Mouse (Mus musculus) thymus, postnatal 14 days (tissue): ENCODE results near the gene Art5.

Experiments used
- DNase-seq: peaks from one replicate; pipeline ENCODE4 v3.0.0; 2021

Art5 gene

DNA sequence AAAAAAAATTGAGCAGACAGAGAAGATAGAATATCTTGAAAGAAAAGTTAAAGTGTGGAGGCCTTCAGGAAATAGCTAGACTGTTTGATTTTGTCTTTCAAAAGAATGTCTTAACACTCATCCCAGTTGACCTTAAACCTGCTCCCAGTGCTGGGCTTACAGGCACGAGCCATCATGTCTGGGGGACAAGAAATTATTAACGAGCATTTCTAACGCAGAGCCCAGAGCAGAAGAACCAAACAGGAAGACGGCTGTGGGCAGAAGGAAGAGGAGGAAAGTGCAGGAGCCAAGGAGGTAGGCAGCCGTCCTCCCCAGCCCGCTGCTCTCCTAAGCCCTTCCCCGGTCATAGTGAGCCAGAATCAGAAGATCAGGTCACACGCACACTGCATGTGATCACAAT lies 29.0 kb downstream of the Art5 start:
- DNase-seq = no peak

DNA sequence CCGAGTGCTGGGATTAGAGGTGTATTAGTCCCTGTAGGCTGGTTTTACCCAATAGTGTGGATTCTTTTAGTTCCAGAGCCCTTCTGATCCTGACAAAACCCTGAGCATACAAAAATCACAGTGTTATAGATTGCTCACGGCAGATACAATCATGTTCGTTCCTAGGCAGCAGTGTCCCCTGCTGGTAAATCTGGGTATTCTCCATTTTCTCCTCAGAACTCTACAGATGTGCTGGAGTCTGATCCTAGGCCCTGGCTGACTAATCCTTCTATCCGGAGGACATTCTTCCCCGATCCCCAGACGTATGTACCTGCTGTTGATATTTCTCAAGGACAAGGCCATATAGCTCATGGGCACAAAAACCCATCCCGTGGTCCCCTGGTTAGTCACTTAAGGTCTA lies 30.8 kb downstream of the Art5 start:
- DNase-seq = peak; percentile 37

DNA sequence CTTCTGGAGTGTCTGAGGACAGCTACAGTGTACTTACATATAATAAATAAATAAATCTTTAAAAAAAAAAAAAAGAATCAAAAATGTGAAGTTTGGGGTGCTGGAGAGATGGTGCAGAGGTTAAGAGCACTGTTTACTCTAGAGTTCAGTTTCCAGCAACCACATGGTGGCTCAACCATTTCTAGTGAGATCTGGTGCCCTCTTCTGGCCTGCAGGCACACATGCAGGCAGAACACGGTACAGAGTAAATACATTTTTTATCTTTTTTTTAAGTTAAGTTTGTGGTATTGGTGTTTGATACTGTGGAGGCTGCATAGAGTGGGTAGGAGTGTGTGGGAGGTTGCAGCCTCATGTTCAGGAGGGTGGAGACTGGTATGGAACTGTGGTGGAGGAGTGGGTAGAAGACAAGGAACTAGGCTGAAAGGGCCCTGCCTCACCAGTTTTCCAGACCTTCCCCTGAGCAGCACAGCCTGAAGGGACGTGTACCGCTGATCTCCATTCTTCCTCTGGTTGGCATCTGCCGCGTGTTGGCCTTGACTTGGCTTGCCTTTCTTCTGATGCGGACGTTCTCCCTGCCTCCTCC lies 32.5 kb downstream of the Art5 start:
- peak; percentile 54 for DNase-seq

DNA sequence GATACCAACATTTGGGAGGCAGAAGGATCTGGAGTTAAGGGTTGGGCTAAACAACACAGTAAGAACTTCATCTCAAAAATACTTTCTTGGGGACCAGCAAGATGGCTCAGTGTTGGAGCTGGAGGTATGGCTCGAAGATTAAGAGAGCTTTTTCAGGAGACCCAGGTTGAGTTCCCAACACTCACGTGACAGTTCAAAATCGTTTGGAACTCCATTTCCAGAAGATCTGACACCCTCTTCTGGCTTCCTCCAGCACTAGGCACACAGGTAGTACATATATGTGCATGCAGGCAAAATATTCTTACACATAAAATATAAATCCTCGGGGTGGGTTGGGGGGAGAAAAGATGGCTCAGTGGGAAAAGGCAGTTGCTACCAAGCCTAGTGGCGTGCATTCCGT lies 42.9 kb downstream of the Art5 start:
- no peak for DNase-seq

DNA sequence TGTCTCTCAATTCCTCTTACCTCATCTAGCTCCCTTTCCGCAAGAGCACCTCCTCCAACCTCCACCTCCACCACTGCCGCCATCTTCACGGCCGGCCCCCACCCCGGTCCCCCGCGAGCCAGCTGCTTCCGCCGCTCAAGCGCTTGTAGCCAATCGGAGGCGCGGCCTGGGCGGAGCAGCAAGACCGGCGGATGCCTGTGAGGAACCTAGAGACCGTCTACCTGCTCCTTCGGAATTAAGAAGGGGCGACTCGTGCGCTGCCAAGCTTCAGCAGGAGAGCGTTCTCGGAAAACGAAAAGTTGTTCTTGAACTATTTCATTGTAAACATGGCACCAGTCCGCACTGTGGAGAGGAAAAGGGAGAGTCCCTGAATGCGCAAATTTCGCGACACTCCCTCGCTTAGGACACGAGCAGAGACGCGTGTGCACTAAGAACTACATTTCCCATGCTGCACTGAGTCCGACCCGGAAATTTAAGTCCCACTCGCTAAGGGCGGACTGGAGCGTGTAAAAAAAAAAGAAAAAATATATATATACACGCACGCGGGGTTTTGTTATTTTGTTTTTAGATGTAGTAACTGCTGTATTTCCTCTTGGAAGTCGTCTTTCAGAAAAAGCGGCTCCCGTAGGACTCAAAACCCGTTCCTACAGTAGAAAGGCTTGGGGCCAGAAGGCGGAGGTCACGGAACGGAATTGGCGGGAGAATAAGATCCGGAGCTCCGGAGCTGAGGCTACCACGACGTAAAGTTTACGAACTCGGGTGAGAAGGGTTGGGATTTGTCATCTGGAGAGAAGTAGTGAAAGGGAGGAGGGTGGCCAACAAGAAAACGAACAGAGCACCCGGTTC lies 44.0 kb downstream of the Art5 start, which contains the start of the genes Rnf121, Xndc1 and Xntrpc:
Rnf121 (minus strand) TSS at position 424 of the 846 bp plus-strand sequence.
Xndc1 (plus strand) TSS at position 466 of the 846 bp plus-strand sequence.
Xntrpc (plus strand) TSS at position 668 of the 846 bp plus-strand sequence.
- DNase-seq = peak; percentile 93

DNA sequence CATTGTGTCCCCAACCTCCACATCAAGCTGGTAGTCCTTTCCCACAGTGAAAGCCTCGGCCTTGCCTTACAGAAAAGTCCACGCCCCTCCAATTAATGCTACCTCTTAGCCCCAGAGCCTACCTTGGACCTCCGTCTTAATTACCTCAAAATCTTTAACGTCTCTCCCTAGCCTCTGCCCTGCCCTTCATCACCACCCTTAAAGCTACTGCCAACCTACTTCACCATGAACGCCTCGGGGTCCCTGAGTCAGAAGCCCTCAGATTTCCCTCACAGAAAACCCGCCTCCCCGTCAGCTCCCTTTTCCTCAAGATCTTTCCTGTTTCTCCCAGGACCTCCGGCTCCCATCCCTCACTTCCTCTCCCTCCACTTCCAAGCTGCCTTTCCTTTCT lies 44.6 kb downstream of the Art5 start:
- no peak for DNase-seq

DNA sequence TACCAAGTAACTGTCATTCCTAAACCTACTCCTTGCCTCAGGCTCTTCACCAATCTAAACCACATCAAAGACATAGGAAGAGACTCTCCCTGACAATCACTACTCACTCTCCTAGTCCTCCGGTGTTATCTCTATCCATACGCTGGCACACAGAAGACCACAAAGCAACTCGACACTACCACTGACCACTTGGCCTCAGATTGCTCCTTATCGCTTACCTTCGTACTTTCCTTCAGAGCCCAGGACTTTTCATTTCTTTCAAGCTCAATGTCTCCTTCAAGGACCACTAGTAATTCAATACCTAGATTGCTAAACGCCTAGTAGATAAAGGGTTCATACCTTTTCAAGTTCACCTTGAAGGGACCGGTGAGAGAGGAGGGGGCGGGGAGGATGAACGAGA lies 45.4 kb downstream of the Art5 start:
- DNase-seq = no peak

DNA sequence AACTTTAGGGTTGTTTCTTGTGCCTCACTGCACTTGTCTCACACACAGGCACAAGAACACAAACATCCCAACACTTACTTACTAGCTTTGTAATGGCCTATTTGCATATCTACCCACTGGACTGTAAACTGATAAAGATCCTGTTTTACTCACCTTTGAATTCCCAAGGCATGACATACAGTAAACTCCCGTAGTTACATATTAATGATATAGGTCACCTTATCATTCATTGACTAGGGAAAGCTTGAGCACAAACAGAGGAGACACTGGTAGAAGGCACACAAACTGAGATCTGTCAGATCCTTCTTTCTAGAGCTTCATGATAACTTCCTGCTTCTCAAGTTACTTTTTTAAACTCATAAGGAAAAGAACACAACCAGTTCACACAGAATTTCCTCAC lies 47.1 kb downstream of the Art5 start:
- DNase-seq = no peak

DNA sequence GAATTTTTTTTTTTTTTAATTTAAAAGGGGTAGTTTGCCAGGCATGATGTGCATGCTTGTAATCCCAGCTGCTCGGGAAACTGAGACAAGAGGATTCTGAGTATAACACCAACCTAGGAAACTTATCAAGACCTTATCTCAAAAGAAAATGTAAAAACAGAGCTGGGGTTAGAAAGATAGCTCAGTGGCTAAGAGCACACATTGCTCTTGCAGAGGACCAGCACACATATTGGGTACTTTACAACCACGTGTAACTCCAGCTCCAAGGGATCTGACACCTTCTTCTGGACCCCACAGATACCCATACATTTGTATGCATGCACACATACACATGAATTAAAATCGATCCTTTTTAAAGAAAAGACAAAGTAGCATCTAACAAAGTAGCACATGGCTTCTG lies 47.9 kb downstream of the Art5 start:
- DNase-seq = no peak

DNA sequence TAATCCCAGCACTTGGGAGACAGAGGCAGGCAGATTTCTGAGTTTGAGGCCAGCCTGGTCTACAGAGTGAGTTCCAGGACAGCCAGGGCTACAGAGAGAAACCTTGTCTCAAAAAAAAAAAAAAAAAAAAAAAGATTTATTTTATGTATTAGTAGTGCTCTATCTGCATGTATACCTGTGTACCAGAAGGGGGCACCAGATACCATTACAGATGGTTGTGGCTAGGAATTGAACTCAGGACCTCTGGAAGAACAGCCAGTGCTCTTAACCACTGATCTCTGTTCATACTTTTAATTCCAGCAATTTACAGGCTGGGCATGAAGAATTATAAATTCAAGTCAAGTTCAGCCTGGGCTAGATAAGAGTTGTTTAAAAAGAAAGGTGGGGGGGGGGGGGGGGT lies 60.8 kb downstream of the Art5 start:
- peak; percentile 9 for DNase-seq
